Mouse (Mus musculus) intestine, postnatal 0 days (tissue): ENCODE data around the gene Cel. TPM values are rescaled to one million over a fixed set of nuclear protein-coding genes. Genes with fewer than 3 reads are reported as not detected.
A peak's percentile ranks its signal among the peaks of the same experiment; 100 is the strongest.

ENCODE experiments used
- ATAC-seq: fragments of 200-750 bp; cut with Nextera tagmentation; 2 replicates; pipeline ENCODE4 v1.8.0; 2017; ENCODE audit warnings: mild to moderate bottlenecking, moderate TSS enrichment, moderate library complexity
- H3K27ac ChIP-seq: fragments of 300-500 bp; sonication (generic); 2 replicates; pipeline ENCODE4 v1.5.1; 2014; ENCODE audit warnings: mild to moderate bottlenecking, low read depth, low read length, moderate library complexity
- H3K27me3 ChIP-seq: fragments of 300-500 bp; sonication (generic); replicated peaks from 2 replicates; pipeline ENCODE4 v1.6.1; 2014; ENCODE audit warnings: low read length, mixed read lengths; ENCODE audit not compliant: control insufficient read depth, insufficient read depth
- H3K36me3 ChIP-seq: fragments of 300-500 bp; sonication (generic); 2 replicates; pipeline ENCODE4 v1.6.1; 2014; ENCODE audit warnings: mild to moderate bottlenecking, moderate library complexity; ENCODE audit not compliant: control insufficient read depth, insufficient read depth
- H3K4me1 ChIP-seq: fragments of 300-500 bp; sonication (generic); replicated peaks from 2 replicates; pipeline ENCODE4 v1.6.1; 2014; ENCODE audit warnings: antibody characterized with exemption, low read length, mixed read lengths; ENCODE audit not compliant: control insufficient read depth, insufficient read depth
- H3K4me2 ChIP-seq: fragments of 300-500 bp; sonication (generic); replicated peaks from 2 replicates; pipeline ENCODE4 v1.6.1; 2014; ENCODE audit warnings: low read depth, mild to moderate bottlenecking, moderate library complexity
- H3K4me3 ChIP-seq: fragments of 300-500 bp; sonication (generic); 2 replicates; pipeline ENCODE4 v1.5.1; 2014; ENCODE audit warnings: low read depth, low read length
- H3K9ac ChIP-seq: fragments of 300-500 bp; sonication (generic); 2 replicates; pipeline ENCODE4 v1.6.1; 2014; ENCODE audit warnings: mild to moderate bottlenecking, low read depth, low read length
- H3K9me3 ChIP-seq: fragments of 300-500 bp; sonication (generic); 2 replicates; pipeline ENCODE4 v1.6.1; 2016; ENCODE audit warnings: mixed run types; ENCODE audit not compliant: control insufficient read depth
- CTCF ChIP-seq: sonication (generic); IDR thresholded peaks from 2 replicates; pipeline ENCODE4 v1.5.1; 2016; ENCODE audit warnings: low read depth, mild to moderate bottlenecking, control low read depth, antibody characterized with exemption, moderate library complexity
- WGBS: fragments of 180-500 bp; shearing (Covaris S2); extraction: QIAGEN DNeasy Blood & Tissue Kit; methylation state at CpG from one replicate; pipeline ENCODE4 v1.1.7; 2014; 5-methylcytosine and 5-hydroxymethylcytosine counted together
- polyA plus RNA-seq: library from polyadenylated mRNA; unstranded; fragments of >200 nt; fragmentation: Nextera tagmentation; extraction: Ambion mirVana; gene quantifications from 2 replicates; pipeline ENCODE4 v1.2.1, GENCODE M21; 2015

Cel gene
- polyA plus RNA-seq, 1 experiment from 2014 or later: 5.5 TPM

DNA sequence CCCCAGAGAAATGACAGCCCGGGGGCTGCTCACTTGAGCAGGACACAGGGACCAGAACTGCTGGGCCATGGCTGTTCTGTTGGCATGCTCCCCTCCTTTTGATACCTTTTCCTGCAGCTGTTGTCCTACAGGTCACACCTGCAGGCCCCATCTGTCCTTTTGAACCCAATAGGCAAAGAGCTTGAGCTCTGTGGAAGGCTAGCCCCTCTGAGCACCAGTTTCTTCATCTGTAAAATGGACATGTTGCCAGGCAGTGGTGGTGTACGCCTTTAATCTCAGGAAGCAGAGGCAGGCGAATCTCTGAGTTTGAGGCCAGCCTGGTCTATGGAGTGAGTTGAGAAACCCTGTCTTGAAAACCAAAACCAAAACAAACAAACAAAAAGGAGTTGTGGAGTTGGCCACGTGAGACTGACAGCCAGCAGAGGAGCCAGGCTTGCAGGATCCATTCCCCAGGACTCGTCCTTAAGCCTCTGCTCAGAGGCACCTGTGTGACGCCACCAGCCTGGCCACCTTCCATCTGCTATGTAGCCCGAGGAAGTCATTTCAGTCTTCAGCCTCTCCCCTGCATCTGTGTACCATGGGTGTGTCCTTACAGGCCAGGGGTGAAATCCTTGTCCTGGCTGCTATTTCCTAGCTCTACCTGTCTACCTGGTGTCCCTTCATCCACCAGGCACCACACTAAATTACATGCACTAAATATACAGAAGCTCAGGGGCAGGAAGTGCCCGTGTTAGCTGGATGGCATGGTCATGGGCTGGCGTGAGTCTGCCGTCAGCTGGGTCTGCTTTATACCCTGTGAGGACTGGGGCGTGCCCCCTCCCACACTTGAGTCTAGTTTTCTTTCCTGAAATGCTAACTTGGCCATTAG lies 26.2 kb downstream of the Cel start:
- H3K9ac ChIP-seq: no peak overlapping the region
- H3K4me3 ChIP-seq: no peak overlapping the region
- peaks cover 12% of the 10 kb centered on the region; the same call in 1 of the 2 replicates for H3K36me3 ChIP-seq
- ATAC-seq: peak; percentile 34
- WGBS: 60% methylated on average over 11 of the region's 11 CpGs
- TF ChIP-seq CTCF: no peak
- no peak overlapping the region for H3K4me2 ChIP-seq
- no peaks in the 10 kb centered on the region for H3K27me3 ChIP-seq
- no peaks in the 10 kb centered on the region for H3K9me3 ChIP-seq
- no peak overlapping the region; the same call in 1 of the 2 replicates for H3K27ac ChIP-seq
- peaks cover 29% of the 10 kb centered on the region; the same call in 1 of the 2 replicates for H3K4me1 ChIP-seq

DNA sequence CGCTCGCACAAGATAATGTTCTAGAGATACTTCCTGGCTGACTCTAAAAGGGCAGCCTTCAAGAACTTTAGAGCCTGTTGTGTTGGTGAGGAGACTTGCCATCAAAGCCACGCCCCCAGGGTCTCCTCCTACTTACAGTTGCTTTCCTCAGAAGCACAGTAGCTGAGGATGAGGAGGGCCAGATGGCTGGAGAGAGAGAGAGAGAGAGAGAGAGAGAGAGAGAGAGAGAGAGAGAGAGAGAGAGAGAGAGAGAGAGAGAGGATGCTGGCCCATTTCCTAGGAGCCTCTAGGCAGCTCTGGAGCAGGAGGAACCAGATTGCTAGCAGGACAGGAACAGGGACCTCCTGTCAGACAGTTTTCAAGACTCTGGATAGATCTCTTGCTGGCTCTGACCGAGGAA lies 27.0 kb downstream of the Cel start:
- Histone ChIP-seq H3K9ac (no peak overlapping the region), H3K4me1 (peaks cover 29% of the 10 kb centered on the region; the same call in 1 of the 2 replicates), H3K9me3 (no peaks in the 10 kb centered on the region), H3K27me3 (no peaks in the 10 kb centered on the region), H3K27ac (no peak overlapping the region), H3K4me3 (no peak overlapping the region), H3K36me3 (0 out of 2 replicates have a peak, but pooled peaks cover 3% of the 10 kb centered on the region), H3K4me2 (peak overlapping the region; percentile 95; the same call in 1 of the 2 replicates)
- 55% methylated on average over 4 of the region's 4 CpGs for WGBS
- ATAC-seq: no peak
- no peak for TF ChIP-seq CTCF

DNA sequence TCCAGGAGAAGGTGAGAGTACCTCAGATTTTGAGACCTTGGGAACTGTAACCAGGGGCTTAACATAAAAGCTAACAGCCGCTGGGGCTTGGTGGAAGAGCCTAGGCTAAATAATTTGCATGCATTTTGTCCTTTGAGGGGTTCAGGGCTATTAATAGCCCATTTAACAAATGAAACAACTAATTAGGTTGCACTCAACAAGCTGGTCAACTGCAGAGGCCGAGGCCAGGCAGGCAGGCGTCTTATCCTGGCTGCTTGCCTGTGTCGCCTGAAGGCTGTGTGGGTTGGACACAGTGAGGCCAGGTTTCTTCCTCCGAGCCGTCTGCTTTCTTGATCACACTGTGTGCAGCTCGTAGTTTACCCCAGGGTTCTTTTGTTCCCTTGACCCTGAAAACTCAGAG lies 27.6 kb downstream of the Cel start:
- Histone ChIP-seq H3K4me1 (peaks cover 29% of the 10 kb centered on the region; the same call in 1 of the 2 replicates), H3K9me3 (no peaks in the 10 kb centered on the region), H3K4me2 (peak overlapping the region; percentile 95), H3K36me3 (0 out of 2 replicates have a peak, but pooled peaks cover under 1% of the 10 kb centered on the region), H3K9ac (no peak overlapping the region), H3K27me3 (no peaks in the 10 kb centered on the region), H3K27ac (no peak overlapping the region), H3K4me3 (no peak overlapping the region)
- TF ChIP-seq CTCF: no peak
- WGBS: 63% methylated on average over 7 of the region's 7 CpGs
- no peak for ATAC-seq

DNA sequence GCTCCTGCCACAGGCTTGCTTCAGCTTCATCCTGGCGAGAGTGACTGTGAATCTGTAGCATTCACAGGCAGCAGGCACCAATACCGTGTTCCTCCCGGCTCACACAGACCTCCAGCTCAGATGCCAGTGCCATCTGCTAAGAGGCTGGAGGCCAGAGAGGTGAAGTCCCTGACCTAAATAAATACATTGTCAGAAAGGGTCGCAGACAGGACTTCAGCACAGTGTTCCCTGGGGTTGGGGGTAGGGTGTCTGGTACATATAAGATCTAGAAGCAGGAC lies 28.0 kb downstream of the Cel start:
- no peak overlapping the region for H3K9ac ChIP-seq

DNA sequence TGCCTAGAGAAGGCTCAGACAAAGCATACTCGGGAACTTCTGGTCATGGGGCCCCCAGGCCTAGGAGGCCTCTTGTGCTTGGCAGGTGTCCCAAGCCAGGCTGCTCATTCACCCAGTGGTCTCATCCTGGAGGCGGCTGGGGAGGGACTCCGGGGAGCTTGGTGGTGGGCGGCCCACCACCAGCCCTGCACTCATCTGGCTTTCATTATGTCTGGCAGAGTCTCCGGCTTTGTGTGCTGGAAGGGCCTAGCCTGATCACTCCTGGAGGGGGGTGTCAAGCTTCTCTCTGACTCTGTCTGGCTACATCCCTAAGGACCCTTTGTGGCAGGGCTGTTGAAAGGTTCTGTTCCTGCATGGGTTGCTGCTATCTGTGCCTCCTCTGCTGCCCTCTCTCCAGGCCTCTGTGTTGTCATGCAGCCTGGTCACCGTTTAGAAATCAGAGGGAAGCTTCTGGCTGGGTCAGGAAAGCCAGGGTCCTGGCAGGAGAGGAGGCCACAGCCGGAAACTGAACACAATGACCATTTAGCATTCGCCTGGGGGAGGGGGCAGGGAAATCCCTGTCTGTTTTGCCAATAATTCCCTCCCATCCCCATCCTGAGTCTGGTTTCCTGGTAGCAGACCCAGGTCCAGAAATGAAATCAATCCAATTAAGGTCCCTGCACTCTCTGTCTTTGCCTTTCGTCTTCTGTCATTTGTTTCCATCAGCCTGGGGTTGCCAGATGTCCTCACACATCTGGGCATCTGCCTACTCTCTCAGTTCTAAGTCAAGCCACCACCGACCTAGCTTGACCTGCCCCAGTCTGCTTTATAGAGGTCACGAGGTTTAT lies 28.6 kb downstream of the Cel start:
- Histone ChIP-seq H3K27ac (peak overlapping the region; percentile 46; the same call in 1 of the 2 replicates), H3K4me3 (peak overlapping the region; percentile 63; the same call in 1 of the 2 replicates), H3K27me3 (no peaks in the 10 kb centered on the region), H3K4me1 (peaks cover 24% of the 10 kb centered on the region; the same call in 1 of the 2 replicates), H3K4me2 (peak overlapping the region; percentile 95), H3K9ac (peak overlapping the region; percentile 31; the same call in 1 of the 2 replicates), H3K9me3 (no peaks in the 10 kb centered on the region), H3K36me3 (no peaks in the 10 kb centered on the region)
- WGBS: 57% methylated on average over 11 of the region's 11 CpGs
- ATAC-seq: no peak
- no peak for TF ChIP-seq CTCF

More for the DNA sequence above, 28.0 kb downstream of the Cel start:
- H3K4me3 ChIP-seq: no peak overlapping the region
- H3K4me2 ChIP-seq: peak overlapping the region; percentile 95; the same call in 1 of the 2 replicates
- H3K36me3 ChIP-seq: no peaks in the 10 kb centered on the region
- 67% methylated on average over 4 of the region's 4 CpGs for WGBS
- no peaks in the 10 kb centered on the region for H3K9me3 ChIP-seq
- peaks cover 29% of the 10 kb centered on the region; the same call in 1 of the 2 replicates for H3K4me1 ChIP-seq
- no peak for TF ChIP-seq CTCF
- H3K27ac ChIP-seq: no peak overlapping the region
- H3K27me3 ChIP-seq: no peaks in the 10 kb centered on the region
- no peak for ATAC-seq

DNA sequence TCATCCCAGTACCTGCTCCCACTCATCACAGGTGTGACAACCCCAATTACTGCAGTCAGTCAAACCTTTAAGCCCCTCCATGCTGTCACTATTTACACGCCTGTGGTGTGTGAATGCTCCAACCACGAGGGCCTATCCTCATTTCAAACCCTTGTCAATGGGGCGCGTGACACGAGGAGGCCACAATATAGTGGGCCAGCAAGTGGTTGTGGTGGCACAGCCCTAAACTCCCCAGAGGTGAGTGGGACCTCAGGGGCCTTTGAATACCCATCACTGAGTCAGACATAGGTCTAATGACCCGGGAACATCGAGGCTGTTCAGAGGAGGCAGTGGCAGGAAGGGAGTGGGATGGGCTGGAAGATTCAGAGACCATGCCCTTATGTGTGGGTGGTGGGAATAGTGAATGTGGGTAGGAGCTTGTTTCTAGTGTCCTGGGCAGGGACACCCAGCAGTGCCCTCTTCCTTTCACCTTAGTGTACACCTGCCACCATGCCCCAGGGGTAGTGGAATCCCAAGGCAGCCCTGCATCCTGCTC lies 29.2 kb downstream of the Cel start:
- WGBS: 77% methylated on average over 7 of the region's 7 CpGs
- H3K4me1 ChIP-seq: peaks cover 17% of the 10 kb centered on the region; the same call in 1 of the 2 replicates
- no peak for TF ChIP-seq CTCF

More for the DNA sequence above, 29.2 kb downstream of the Cel start:
- H3K9me3 ChIP-seq: no peaks in the 10 kb centered on the region
- H3K27me3 ChIP-seq: no peaks in the 10 kb centered on the region
- H3K9ac ChIP-seq: peak overlapping the region; percentile 58
- H3K4me2 ChIP-seq: peak overlapping the region; percentile 95
- peak overlapping the region; percentile 46 for H3K27ac ChIP-seq
- peak overlapping the region; percentile 63 for H3K4me3 ChIP-seq
- no peaks in the 10 kb centered on the region for H3K36me3 ChIP-seq
- no peak for ATAC-seq
